Comparison of ENCODE assay signal across 10 mouse cellular contexts in genomic region chr5:115544655-115545185, GRCm38 (mm10). TPM values are rescaled to one million over a fixed set of nuclear protein-coding genes. Genes with fewer than 3 reads are reported as not detected.
DNase-seq lines count a peak whose midpoint lies in the region; ATAC-seq and TF ChIP-seq lines count a peak whose summit lies in the region.
"Had no signal": no experiment of that assay in that cellular context is flagged by ENCODE, and none has a peak within 500 bp of the region (broad histone marks: within the 10 kb centered on the region; RNA-seq: fewer than 3 reads in every experiment).

No protein-coding gene starts in this region.

- no peak for TF ChIP-seq RAD21 in CH12.LX (IDR thresholded peaks at IDR 0.05; ENCODE audit: low read depth, low read length)

- dilution Hi-C loops in CH12.LX (cut with MboI; ENCODE audit: extremely low pct_ligation_motif_present, extremely low pct_unique_long_range_greater_than_20kb, low sequenced_read_pairs) = no loop called here

- 58% methylated on average over 18 of the region's 18 CpGs for WGBS in kidney, postnatal 0 days
- 54% methylated on average over 18 of the region's 18 CpGs for WGBS in embryonic facial prominence, embryonic 13.5 days

- H3K4me1 ChIP-seq in kidney, postnatal 0 days (replicated peaks; ENCODE audit: insufficient read depth, low read length) = peaks cover 33% of the 10 kb centered on the region
- H3K4me1 ChIP-seq in CH12.LX (ENCODE audit: control insufficient read depth in 1 of 2, insufficient read depth in 2 of 2) = peaks cover 16 to 72% of the 10 kb centered on the region in 2 experiments
- H3K4me1 ChIP-seq in embryonic facial prominence, embryonic 13.5 days = peaks cover 52% of the 10 kb centered on the region

- TF ChIP-seq EP300 in CH12.LX (IDR thresholded peaks at IDR 0.05; ENCODE audit: low read length) = no peak

- H3K36me3 ChIP-seq in kidney, postnatal 0 days (ENCODE audit: insufficient read depth, low read length) = peaks cover 33% of the 10 kb centered on the region
- peaks cover 25 to 51% of the 10 kb centered on the region in 2 experiments for H3K36me3 ChIP-seq in CH12.LX (replicated peaks in 1 of 2; ENCODE audit: control insufficient read depth in 1 of 2, insufficient read depth in 1 of 2, low read length in 1 of 2)
- peaks cover 55% of the 10 kb centered on the region for H3K36me3 ChIP-seq in embryonic facial prominence, embryonic 13.5 days

- DNase-seq in gastrocnemius, postnatal 10 days = peak; percentile 13
- DNase-seq in gastrocnemius, postnatal 25 days = no peak
- DNase-seq in kidney, postnatal 0 days (ENCODE audit: low spot score) = no peak
- no peak for DNase-seq in kidney, postnatal 36 days
- DNase-seq in CH12.LX (ENCODE audit: extremely low read depth) = no peak
- DNase-seq in layer of hippocampus, postnatal 14 days (ENCODE audit: low spot score in 2 of 2) = no peak
- DNase-seq: layer of hippocampus, postnatal 36 days had no signal

- H3K9ac ChIP-seq in kidney, postnatal 0 days (ENCODE audit: low read depth, low read length) = peak overlapping the region; percentile 35; the same call in 1 of the 2 replicates
- H3K9ac ChIP-seq in CH12.LX (ENCODE audit: insufficient read depth, low read depth) = no peak overlapping the region
- peak overlapping the region; percentile 11; the same call in 1 of the 2 replicates for H3K9ac ChIP-seq in embryonic facial prominence, embryonic 13.5 days

- TF ChIP-seq CTCF in kidney, postnatal 0 days (IDR thresholded peaks at IDR 0.05; ENCODE audit: low read depth) = no peak
- no peak for TF ChIP-seq CTCF in CH12.LX (conservative IDR thresholded peaks at IDR 0.05 in 1 of 2, IDR thresholded peaks at IDR 0.05 in 1 of 2; ENCODE audit: low read depth in 2 of 2, low read length in 2 of 2)

- H3K4me3 ChIP-seq in kidney, postnatal 0 days (replicated peaks; ENCODE audit: low read depth, low read length) = no peak overlapping the region
- peak overlapping the region in 2 of 3 experiments; percentile 13 to 42 for H3K4me3 ChIP-seq in CH12.LX (replicated peaks in 1 of 3; ENCODE audit: low read depth in 2 of 3, low read length in 2 of 3, poor library complexity in 1 of 3)
- no peak overlapping the region for H3K4me3 ChIP-seq in embryonic facial prominence, embryonic 13.5 days
- H3K4me3 ChIP-seq: megakaryocyte, embryonic 14.5 days had no signal

- no peak for ATAC-seq in kidney, postnatal 0 days (replicated peaks; ENCODE audit: low FRiP score, low read depth)
- ATAC-seq in embryonic facial prominence, embryonic 13.5 days (ENCODE audit: insufficient number of reproducible peaks, insufficient read depth, low FRiP score, low TSS enrichment, low read depth) = no peak
- no peak for ATAC-seq in activated CD4-positive, CD25-positive, alpha-beta regulatory T cell, adult 4 months

- H3K27ac ChIP-seq in kidney, postnatal 0 days = peak overlapping the region; percentile 88
- no peak overlapping the region for H3K27ac ChIP-seq in CH12.LX (ENCODE audit: insufficient read depth, low read depth)
- H3K27ac ChIP-seq in embryonic facial prominence, embryonic 13.5 days = no peak overlapping the region; the same call in 1 of the 2 replicates

- no peak for TF ChIP-seq POLR2A in CH12.LX (IDR thresholded peaks at IDR 0.05; ENCODE audit: low read depth, low read length)

- in situ Hi-C loops in CH12.LX (cut with MboI; ENCODE audit: low pct_ligation_motif_present, low pct_unique_long_range_greater_than_20kb, low sequenced_read_pairs) = no loop called here

- H3K9me3 ChIP-seq in kidney, postnatal 0 days (replicated peaks; ENCODE audit: low read length) = no peaks in the 10 kb centered on the region
- no peaks in the 10 kb centered on the region for H3K9me3 ChIP-seq in CH12.LX (replicated peaks; ENCODE audit: low read length)
- H3K9me3 ChIP-seq in embryonic facial prominence, embryonic 13.5 days = no peaks in the 10 kb centered on the region
- H3K9me3 ChIP-seq: megakaryocyte, embryonic 14.5 days had no signal

- no peak overlapping the region for H3K4me2 ChIP-seq in kidney, postnatal 0 days (ENCODE audit: low read length)
- H3K4me2 ChIP-seq in CH12.LX (ENCODE audit: insufficient read depth, low read depth, poor library complexity, severe bottlenecking) = no peak overlapping the region
- H3K4me2 ChIP-seq in embryonic facial prominence, embryonic 13.5 days = no peak overlapping the region

- no peaks in the 10 kb centered on the region for H3K27me3 ChIP-seq in kidney, postnatal 0 days (ENCODE audit: insufficient read depth, low read length)
- H3K27me3 ChIP-seq in CH12.LX (replicated peaks) = no peaks in the 10 kb centered on the region
- H3K27me3 ChIP-seq in embryonic facial prominence, embryonic 13.5 days = no peaks in the 10 kb centered on the region
- H3K27me3 ChIP-seq: megakaryocyte, embryonic 14.5 days had no signal

- H3K79me2 ChIP-seq in CH12.LX (replicated peaks; ENCODE audit: control insufficient read depth, extremely low read depth, insufficient read depth, poor library complexity, severe bottlenecking) = no peaks in the 10 kb centered on the region

TF ChIP-seq in CH12.LX, 34 proteins besides CTCF, POLR2A, EP300 and RAD21:
- 0 out of 2 replicates have a peak, but pooled peaks have one; percentile 9 for TF ChIP-seq USF1 (IDR thresholded peaks at IDR 0.05; ENCODE audit: low read depth, low read length)
- peak; percentile 49 for TF ChIP-seq BHLHE40 (IDR thresholded peaks at IDR 0.05; ENCODE audit: low read depth, low read length)
- no peak for TF ChIP-seq SIN3A (IDR thresholded peaks at IDR 0.05; ENCODE audit: low read length)

RNA-seq across cellular contexts. Expression of gene Rplp0, which starts 14.5 kb away (rescaled TPM):
- 100 to 1,000 TPM; 938 to 959 TPM for total RNA-seq in gastrocnemius, postnatal 10 days (2021)
- 100 to 1,000 TPM; 558 to 572 TPM for total RNA-seq in gastrocnemius, postnatal 25 days (2021)
- 1,459 and 1,525 TPM in 2 replicates for polyA plus RNA-seq in kidney, postnatal 0 days (2015; fragmentation: Nextera tagmentation; extraction: Ambion mirVana)
- 5,037 and 5,581 TPM in 2 replicates for total RNA-seq in CH12.LX (2012; rRNA removed)
- total RNA-seq in CH12.LX (2014; rRNA removed) = 5,841 and 6,606 TPM in 2 replicates
- polyA plus RNA-seq in CH12.LX (2012; ENCODE audit: insufficient read length, low read depth) = 4,313 and 4,800 TPM in 2 replicates
- polyA plus RNA-seq in embryonic facial prominence, embryonic 13.5 days (2015; fragmentation: Nextera tagmentation; extraction: Ambion mirVana) = 1,563 and 1,729 TPM in 2 replicates
- 1,000 to 10,000 TPM; 4,414 to 4,537 TPM for polyA plus RNA-seq in activated CD4-positive, CD25-positive, alpha-beta regulatory T cell, adult 4 months (2017; shearing (Covaris generic))
- 100 to 1,000 TPM; 347 to 378 TPM for total RNA-seq in layer of hippocampus, postnatal 14 days (2021)

RNA-seq across cellular contexts. Expression of gene Gcn1l1, which starts 20.3 kb away (rescaled TPM):
- total RNA-seq in gastrocnemius, postnatal 10 days (2021) = 10 to 100 TPM; 33.4 to 41.7 TPM
- total RNA-seq in gastrocnemius, postnatal 25 days (2021) = 10 to 100 TPM; 26.1 to 30.7 TPM
- polyA plus RNA-seq in kidney, postnatal 0 days (2015; fragmentation: Nextera tagmentation; extraction: Ambion mirVana) = 20.7 and 24.5 TPM in 2 replicates
- total RNA-seq in CH12.LX (2012; rRNA removed) (81.9 and 88.7 TPM in 2 replicates), CH12.LX (2014; rRNA removed) (17.7 and 18.2 TPM in 2 replicates)
- 53.6 and 62.9 TPM in 2 replicates for polyA plus RNA-seq in CH12.LX (2012; ENCODE audit: insufficient read length, low read depth)
- polyA plus RNA-seq in embryonic facial prominence, embryonic 13.5 days (2015; fragmentation: Nextera tagmentation; extraction: Ambion mirVana) = 45.8 and 47.9 TPM in 2 replicates
- 10 to 100 TPM; 22.2 to 30.6 TPM for polyA plus RNA-seq in activated CD4-positive, CD25-positive, alpha-beta regulatory T cell, adult 4 months (2017; shearing (Covaris generic))
- total RNA-seq in layer of hippocampus, postnatal 14 days (2021) = 10 to 100 TPM; 69.1 to 71.5 TPM

RNA-seq across cellular contexts. Expression of gene Pxn, which starts 38.2 kb away (rescaled TPM):
- 100 to 1,000 TPM; 107 to 130 TPM for total RNA-seq in gastrocnemius, postnatal 10 days (2021)
- 10 to 100 TPM; 70.0 to 78.1 TPM for total RNA-seq in gastrocnemius, postnatal 25 days (2021)
- polyA plus RNA-seq in kidney, postnatal 0 days (2015; fragmentation: Nextera tagmentation; extraction: Ambion mirVana) = 48.3 and 53.1 TPM in 2 replicates
- total RNA-seq in CH12.LX (2012; rRNA removed) (21.1 and 22.6 TPM in 2 replicates), CH12.LX (2014; rRNA removed) (13.9 and 17.0 TPM in 2 replicates)
- polyA plus RNA-seq in CH12.LX (2012; ENCODE audit: insufficient read length, low read depth) = 30.0 and 43.4 TPM in 2 replicates
- polyA plus RNA-seq in embryonic facial prominence, embryonic 13.5 days (2015; fragmentation: Nextera tagmentation; extraction: Ambion mirVana) = 39.6 and 44.2 TPM in 2 replicates
- 10 to 100 TPM; 14.5 to 21.0 TPM for polyA plus RNA-seq in activated CD4-positive, CD25-positive, alpha-beta regulatory T cell, adult 4 months (2017; shearing (Covaris generic))
- total RNA-seq in layer of hippocampus, postnatal 14 days (2021) = 10 to 100 TPM; 33.1 to 38.7 TPM

Comparison
In these comparisons a context has a peak if more than half of its experiments do, and no peak if none do; other contexts are left out.
1. H3K4me3 ChIP-seq: peak in CH12.LX (2 of 3); none in kidney, postnatal 0 days (single experiment) and embryonic facial prominence, embryonic 13.5 days (single experiment).
2. RNA of gene Rplp0, which starts 14.5 kb away (total RNA-seq): 5,037 to 6,606 TPM in CH12.LX; 938 to 959 TPM in gastrocnemius, postnatal 10 days, 558 to 572 TPM in gastrocnemius, postnatal 25 days and 347 to 378 TPM in layer of hippocampus, postnatal 14 days; every median in the first group is over 4 times any median in the second.